Mouse (Mus musculus): ENCODE measurements around the gene Irf1.

DNA sequence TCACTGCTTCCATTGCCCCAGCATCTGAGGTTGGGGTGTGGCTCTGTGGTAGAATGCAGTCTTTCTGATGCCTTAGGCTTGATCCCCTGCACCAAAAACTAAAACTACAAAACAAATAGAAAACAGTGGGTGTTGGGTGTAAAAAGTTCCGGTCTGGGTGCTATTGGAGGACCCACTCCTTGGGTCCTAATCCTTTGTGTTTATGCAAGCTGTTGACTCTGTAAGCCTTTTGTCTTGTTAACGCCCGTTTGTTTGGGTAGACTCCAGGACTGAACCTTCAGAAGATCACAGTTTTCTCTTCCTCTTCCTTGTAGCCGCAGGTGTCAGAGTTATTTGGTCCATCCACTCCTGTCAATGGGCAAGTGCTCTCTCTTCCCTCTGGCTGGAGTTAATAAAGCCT, 30.2 kb downstream of the Irf1 start:
- no peak for TF ChIP-seq CTCF (conservative IDR thresholded peaks at IDR 0.05 in 1 of 2, IDR thresholded peaks at IDR 0.05 in 1 of 2; ENCODE audit: low read depth in 2 of 2, low read length in 2 of 2)
- TF ChIP-seq EP300 (IDR thresholded peaks at IDR 0.05; ENCODE audit: low read length), result no peak
- TF ChIP-seq MAFK (IDR thresholded peaks at IDR 0.05; ENCODE audit: insufficient replicate concordance, low read length), result no peak
